Mouse (Mus musculus) olfactory bulb, adult 2 months (tissue): Measurements from ENCODE around the gene Ankfn1.

Experiments used
- CTCF ChIP-seq: fragments of 200-500 bp; IDR thresholded peaks from 2 replicates; pipeline ENCODE4 v1.5.1; 2012; ENCODE audit warnings: low read depth, mild to moderate bottlenecking, low read length, moderate library complexity; ENCODE audit not compliant: insufficient read depth
- POLR2A ChIP-seq: fragments of 200-500 bp; IDR thresholded peaks from 2 replicates; pipeline ENCODE4 v1.6.1; 2012; ENCODE audit warnings: mild to moderate bottlenecking, low read depth, low read length, moderate library complexity; ENCODE audit not compliant: insufficient read depth

GRCm38 (mm10) chr11:89363981-89364380 is 413.5 kb downstream of the Ankfn1 start:
- no peak for TF ChIP-seq CTCF
- TF ChIP-seq POLR2A: no peak
